Mouse (Mus musculus) urinary bladder, adult 18-20 months (tissue): ENCODE measurements around the gene Mboat2.

ENCODE experiments used
- DNase-seq, 2 experiments: peaks; one replicate each; pipeline ENCODE4 v3.0.0; 2022; ENCODE audit warnings: low spot score in 2 of 2, mixed read lengths in 2 of 2

The Mboat2 gene

GRCm38 (mm10) chr12:24860436-24860835, 29.8 kb downstream of the Mboat2 start:
- DNase-seq: no peak

GRCm38 (mm10) chr12:24863762-24864161, 33.1 kb downstream of the Mboat2 start:
- DNase-seq: no peak

GRCm38 (mm10) chr12:24866645-24867044, 36.0 kb downstream of the Mboat2 start:
- peak in 1 of 2 experiments; percentile 8 for DNase-seq

- DNase-seq: no peak
Measured at GRCm38 (mm10) chr12:24868694-24869093, 38.0 kb downstream of the Mboat2 start.

GRCm38 (mm10) chr12:24869231-24869630, 38.6 kb downstream of the Mboat2 start:
- no peak for DNase-seq

GRCm38 (mm10) chr12:24870901-24871300, 40.2 kb downstream of the Mboat2 start:
- no peak for DNase-seq

GRCm38 (mm10) chr12:24872264-24872663, 41.6 kb downstream of the Mboat2 start:
- DNase-seq: no peak

- DNase-seq: no peak
Measured at GRCm38 (mm10) chr12:24872689-24873088, 42.0 kb downstream of the Mboat2 start.

- no peak for DNase-seq
Measured at GRCm38 (mm10) chr12:24875908-24876307, 45.2 kb downstream of the Mboat2 start.

GRCm38 (mm10) chr12:24877231-24877630, 46.6 kb downstream of the Mboat2 start:
- peak; percentile 39 to 54 for DNase-seq

- DNase-seq: no peak
Measured at GRCm38 (mm10) chr12:24878090-24878489, 47.4 kb downstream of the Mboat2 start.

- DNase-seq: no peak
Measured at GRCm38 (mm10) chr12:24878735-24879362, 48.2 kb downstream of the Mboat2 start.

- no peak for DNase-seq
Measured at GRCm38 (mm10) chr12:24879613-24880029, 48.9 kb downstream of the Mboat2 start.

GRCm38 (mm10) chr12:24883279-24883678, 52.6 kb downstream of the Mboat2 start:
- DNase-seq: no peak

GRCm38 (mm10) chr12:24886800-24887199, 56.1 kb downstream of the Mboat2 start:
- no peak for DNase-seq

- DNase-seq: no peak
Measured at GRCm38 (mm10) chr12:24889371-24890051, 58.8 kb downstream of the Mboat2 start.

- DNase-seq: no peak
Measured at GRCm38 (mm10) chr12:24890158-24890557, 59.5 kb downstream of the Mboat2 start.

- DNase-seq: no peak
Measured at GRCm38 (mm10) chr12:24890684-24891459, 60.2 kb downstream of the Mboat2 start.

- DNase-seq: no peak
Measured at GRCm38 (mm10) chr12:24892536-24892935, 61.9 kb downstream of the Mboat2 start.

GRCm38 (mm10) chr12:24893777-24894468, 63.2 kb downstream of the Mboat2 start:
- no peak for DNase-seq

- DNase-seq: peak in 1 of 2 experiments; percentile 36
Measured at GRCm38 (mm10) chr12:24895352-24895751, 64.7 kb downstream of the Mboat2 start.

- DNase-seq: no peak
Measured at GRCm38 (mm10) chr12:24897354-24897753, 66.7 kb downstream of the Mboat2 start.
